ENCODE assay signal across 8 mouse cellular contexts in genomic region chr5:121710851-121711173, GRCm38 (mm10). TPM values are rescaled to one million over a fixed set of nuclear protein-coding genes. Genes with fewer than 3 reads are reported as not detected.
DNase-seq lines count a peak whose midpoint lies in the region; ATAC-seq and TF ChIP-seq lines count a peak whose summit lies in the region.

No protein-coding gene starts in this region.

- TF ChIP-seq POLR2A in liver, adult 2 months (IDR thresholded peaks at IDR 0.05; ENCODE audit: extremely low read depth, insufficient read depth, low read length) = no peak
- no peak for TF ChIP-seq POLR2A in cortical plate, adult 2 months (IDR thresholded peaks at IDR 0.05; ENCODE audit: extremely low read depth, insufficient read depth, low read length)

- no peak for TF ChIP-seq CTCF in liver, adult 2 months (IDR thresholded peaks at IDR 0.05; ENCODE audit: low read depth, low read length)
- TF ChIP-seq CTCF in cortical plate, adult 2 months (IDR thresholded peaks at IDR 0.05; ENCODE audit: extremely low read depth, insufficient read depth, low read length) = no peak

- WGBS in liver, adult 2 months = under 1% methylated on average over 12 of the region's 12 CpGs
- WGBS in midbrain, embryonic 16.5 days = under 1% methylated on average over 12 of the region's 12 CpGs

- H3K9me3 ChIP-seq in midbrain, embryonic 16.5 days (replicated peaks; ENCODE audit: control insufficient read depth, low read length, poor library complexity, severe bottlenecking) = no peaks in the 10 kb centered on the region

- H3K79me2 ChIP-seq in liver, adult 2 months (ENCODE audit: control insufficient read depth, insufficient read depth, low read length) = peaks cover 23% of the 10 kb centered on the region

- no peaks in the 10 kb centered on the region for H3K27me3 ChIP-seq in liver, adult 2 months (ENCODE audit: control insufficient read depth, insufficient read depth, low read length)
- H3K27me3 ChIP-seq in midbrain, embryonic 16.5 days (ENCODE audit: control insufficient read depth, insufficient read depth, low read depth, low read length) = no peaks in the 10 kb centered on the region

- peaks cover 11% of the 10 kb centered on the region for H3K4me1 ChIP-seq in liver, adult 2 months (ENCODE audit: control insufficient read depth, insufficient read depth, low read length)
- H3K4me1 ChIP-seq in cortical plate, adult 2 months (ENCODE audit: control insufficient read depth, insufficient read depth, low read length) = peaks cover 3% of the 10 kb centered on the region; the same call in 1 of the 2 replicates
- peaks cover 30% of the 10 kb centered on the region for H3K4me1 ChIP-seq in midbrain, embryonic 16.5 days (ENCODE audit: control insufficient read depth, insufficient read depth, low read length)

- H3K36me3 ChIP-seq in liver, adult 2 months (ENCODE audit: control insufficient read depth, insufficient read depth, low read length) = no peaks in the 10 kb centered on the region
- H3K36me3 ChIP-seq in midbrain, embryonic 16.5 days (ENCODE audit: control insufficient read depth, insufficient read depth, low read length) = no peaks in the 10 kb centered on the region

- H3K4me2 ChIP-seq in midbrain, embryonic 16.5 days (ENCODE audit: low read length) = peak overlapping the region; percentile 78

- no peak for ATAC-seq in midbrain, embryonic 16.5 days

- peak overlapping the region; percentile 96 for H3K9ac ChIP-seq in liver, adult 2 months (ENCODE audit: low read depth, low read length)
- peak overlapping the region; percentile 92 for H3K9ac ChIP-seq in midbrain, embryonic 16.5 days (ENCODE audit: low read depth, low read length)

- H3K27ac ChIP-seq in liver, adult 2 months (replicated peaks; ENCODE audit: insufficient read depth, low read depth, low read length) = peak overlapping the region; percentile 100
- peak overlapping the region; percentile 92 for H3K27ac ChIP-seq in cortical plate, adult 2 months (ENCODE audit: insufficient read depth, low read length)
- peak overlapping the region; percentile 98 for H3K27ac ChIP-seq in midbrain, embryonic 16.5 days (ENCODE audit: low read length)

- peak overlapping the region; percentile 99 for H3K4me3 ChIP-seq in liver, adult 2 months (ENCODE audit: insufficient read depth, low read depth, low read length)
- peak overlapping the region; percentile 88 for H3K4me3 ChIP-seq in cortical plate, adult 2 months (ENCODE audit: insufficient read depth, low read length)
- peak overlapping the region; percentile 94 for H3K4me3 ChIP-seq in midbrain, embryonic 16.5 days (ENCODE audit: low read depth, low read length)

- DNase-seq in liver, adult 2 months (ENCODE audit: extremely low read depth, low read depth, low spot score) = no peak
- DNase-seq in liver (no peak), MN1 (ENCODE audit: low spot score) (no peak)
- DNase-seq in hindlimb bud, embryonic 11.5 days (ENCODE audit: extremely low spot score, low read depth, low spot score) = peak; percentile 35
- DNase-seq in urinary bladder, postnatal 36 days (ENCODE audit: low spot score in 2 of 2) = no peak
- no peak for DNase-seq in adrenal gland, adult (ENCODE audit: inconsistent age in 2 of 2, low spot score in 1 of 2)

RNA-seq across cellular contexts. Expression of gene Atxn2, which starts 0.3 kb away (rescaled TPM):
- 58.5 and 74.7 TPM in 2 replicates for total RNA-seq in liver, adult 2 months (2014; rRNA removed)
- 70.1 and 92.8 TPM in 2 replicates for polyA plus RNA-seq in liver, adult 2 months (2012; rRNA removed)
- polyA plus RNA-seq in cortical plate, adult 2 months (2012; rRNA removed) = 136 and 139 TPM in 2 replicates
- 60.1 and 65.5 TPM in 2 replicates for polyA plus RNA-seq in midbrain, embryonic 16.5 days (2015; fragmentation: Nextera tagmentation; extraction: Ambion mirVana)

RNA-seq across cellular contexts. Expression of gene Brap, which starts 50.4 kb away (rescaled TPM):
- 95.5 and 112 TPM in 2 replicates for total RNA-seq in liver, adult 2 months (2014; rRNA removed)
- polyA plus RNA-seq in liver, adult 2 months (2012; rRNA removed) = 48.1 and 48.7 TPM in 2 replicates
- 51.8 and 57.5 TPM in 2 replicates for polyA plus RNA-seq in cortical plate, adult 2 months (2012; rRNA removed)
- polyA plus RNA-seq in midbrain, embryonic 16.5 days (2015; fragmentation: Nextera tagmentation; extraction: Ambion mirVana) = 43.3 and 44.5 TPM in 2 replicates

RNA-seq across cellular contexts. Expression of gene Acad10, which starts 50.5 kb away (rescaled TPM):
- total RNA-seq in liver, adult 2 months (2014; rRNA removed) = 19.6 and 23.5 TPM in 2 replicates
- 27.5 and 27.7 TPM in 2 replicates for polyA plus RNA-seq in liver, adult 2 months (2012; rRNA removed)
- polyA plus RNA-seq in cortical plate, adult 2 months (2012; rRNA removed) = 4.6 and 5.0 TPM in 2 replicates
- 1.7 and 2.1 TPM in 2 replicates for polyA plus RNA-seq in midbrain, embryonic 16.5 days (2015; fragmentation: Nextera tagmentation; extraction: Ambion mirVana)
